Mouse (Mus musculus): ENCODE data around the gene Tns2.

GRCm38 (mm10) chr15:102065661-102066325, 34.4 kb upstream of the Tns2 start:
- TF ChIP-seq MAX (IDR thresholded peaks at IDR 0.05; ENCODE audit: low read length) (no peak), ZNF384 (IDR thresholded peaks at IDR 0.05; ENCODE audit: low read depth, low read length) (no peak), E2F4 (IDR thresholded peaks at IDR 0.05; ENCODE audit: borderline replicate concordance, low read depth, low read length) (no peak), RCOR1 (IDR thresholded peaks at IDR 0.05; ENCODE audit: low read depth, low read length) (0 out of 2 replicates have a peak, but pooled peaks have one; percentile 45), EP300 (IDR thresholded peaks at IDR 0.05; ENCODE audit: low read depth in 1 of 2, low read length in 2 of 2) (no peak), CTCF (IDR thresholded peaks at IDR 0.05 in 2 of 3, conservative IDR thresholded peaks at IDR 0.05 in 1 of 3; ENCODE audit: control insufficient read depth in 1 of 3, insufficient read depth in 1 of 3, low read depth in 2 of 3, low read length in 3 of 3, poor library complexity in 1 of 3, severe bottlenecking in 1 of 3) (peak in 2 of 3 experiments; percentile 97 to 100; a peak in 5 of 6 replicates)

Data from MEL (cell line).